Mouse (Mus musculus) adrenal gland, adult (tissue): ENCODE data around the gene Pdik1l.

Experiments
- DNase-seq, 2 experiments: peaks; one replicate each; pipeline ENCODE4 v3.0.0; 2022 to 2023; ENCODE audit warnings: low spot score in 1 of 2; ENCODE audit not compliant: inconsistent age in 2 of 2

Pdik1l gene

DNA sequence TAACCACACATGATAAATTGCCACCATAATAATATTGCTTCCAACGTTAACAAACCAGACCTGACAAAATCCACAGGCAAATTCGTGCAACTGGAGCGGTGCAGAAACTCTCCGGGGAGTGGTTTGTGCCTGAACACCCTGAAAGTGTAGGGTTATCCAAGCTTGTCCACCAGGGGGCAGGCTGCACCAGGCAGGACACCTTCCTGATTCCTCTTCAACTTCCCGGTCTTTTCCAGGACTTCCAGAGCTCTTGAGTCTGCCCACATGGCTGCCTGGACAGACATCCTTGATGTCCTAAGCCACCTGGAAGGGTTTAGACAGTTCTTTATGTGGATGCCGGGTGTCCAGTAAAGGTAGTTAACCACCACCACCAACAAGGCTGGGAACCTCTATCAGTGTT, 24.5 kb downstream of the Pdik1l start:
- DNase-seq = peak; percentile 66 to 87

- DNase-seq = peak in 1 of 2 experiments; percentile 34
These were observed 29.3 kb downstream of the Pdik1l start for GRCm38 (mm10) chr4:134258354-134258753.

- DNase-seq = no peak
These were observed 30.3 kb downstream of the Pdik1l start for GRCm38 (mm10) chr4:134257198-134258009.

GRCm38 (mm10) chr4:134256407-134257197, 31.1 kb downstream of the Pdik1l start:
- peak in 1 of 2 experiments; percentile 58 for DNase-seq

- DNase-seq = no peak
These were observed 31.8 kb downstream of the Pdik1l start for GRCm38 (mm10) chr4:134255854-134256253.

DNA sequence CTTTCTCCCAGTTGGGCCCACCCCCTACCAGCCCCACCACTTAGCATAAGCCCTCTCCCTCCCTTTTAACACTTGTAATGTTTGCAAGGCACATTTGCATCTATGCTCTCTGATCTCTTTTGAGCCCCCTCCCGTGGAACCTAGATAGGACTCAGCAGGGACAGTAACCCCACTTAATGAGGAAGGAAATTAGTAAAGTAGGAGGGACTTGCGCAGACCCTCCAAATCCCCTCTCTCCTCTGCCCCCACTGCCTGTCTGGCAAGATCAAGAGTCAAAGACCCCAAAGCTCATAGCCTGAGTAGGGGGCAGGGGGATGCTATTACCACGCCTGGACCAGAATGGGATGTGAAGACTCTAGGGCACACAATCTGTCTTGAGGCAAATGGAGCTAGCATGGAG, 32.9 kb downstream of the Pdik1l start:
- no peak for DNase-seq

DNA sequence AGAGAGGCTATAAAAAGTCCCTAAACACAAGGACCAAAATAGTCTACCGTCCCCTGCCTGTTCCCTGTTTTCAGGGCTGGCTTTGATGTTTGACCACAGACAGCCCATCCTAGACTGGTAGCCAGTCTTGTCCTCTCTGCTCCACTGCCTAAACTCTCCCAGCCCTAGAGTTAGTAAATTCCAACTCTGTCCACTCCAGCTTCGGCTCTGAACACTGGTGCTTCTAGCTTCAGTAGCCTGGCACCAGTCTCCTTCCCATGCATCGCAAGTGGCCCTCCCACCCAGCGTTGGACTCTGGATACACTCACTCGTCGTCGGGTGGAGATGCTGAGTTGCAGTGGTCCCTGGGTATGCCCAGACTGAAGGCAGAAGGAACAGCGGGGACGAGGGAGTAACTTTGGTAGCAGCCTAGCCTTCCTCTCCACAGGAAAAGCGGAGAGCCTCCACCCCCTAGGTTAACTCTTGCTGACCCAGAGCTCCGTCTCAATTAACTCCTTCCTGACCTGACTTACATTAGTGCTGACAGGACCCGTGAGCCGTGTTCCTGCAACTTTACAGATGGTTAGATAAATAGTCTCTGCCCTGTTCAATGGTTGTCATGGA, 33.9 kb downstream of the Pdik1l start, which contains the start of gene Grrp1:
Gene Grrp1 (minus strand): TSS at position 385 of the 603 bp plus-strand sequence.
- peak in 1 of 2 experiments; percentile 60 for DNase-seq

GRCm38 (mm10) chr4:134252911-134253721, 34.6 kb downstream of the Pdik1l start:
- DNase-seq = peak in 1 of 2 experiments; percentile 62

DNA sequence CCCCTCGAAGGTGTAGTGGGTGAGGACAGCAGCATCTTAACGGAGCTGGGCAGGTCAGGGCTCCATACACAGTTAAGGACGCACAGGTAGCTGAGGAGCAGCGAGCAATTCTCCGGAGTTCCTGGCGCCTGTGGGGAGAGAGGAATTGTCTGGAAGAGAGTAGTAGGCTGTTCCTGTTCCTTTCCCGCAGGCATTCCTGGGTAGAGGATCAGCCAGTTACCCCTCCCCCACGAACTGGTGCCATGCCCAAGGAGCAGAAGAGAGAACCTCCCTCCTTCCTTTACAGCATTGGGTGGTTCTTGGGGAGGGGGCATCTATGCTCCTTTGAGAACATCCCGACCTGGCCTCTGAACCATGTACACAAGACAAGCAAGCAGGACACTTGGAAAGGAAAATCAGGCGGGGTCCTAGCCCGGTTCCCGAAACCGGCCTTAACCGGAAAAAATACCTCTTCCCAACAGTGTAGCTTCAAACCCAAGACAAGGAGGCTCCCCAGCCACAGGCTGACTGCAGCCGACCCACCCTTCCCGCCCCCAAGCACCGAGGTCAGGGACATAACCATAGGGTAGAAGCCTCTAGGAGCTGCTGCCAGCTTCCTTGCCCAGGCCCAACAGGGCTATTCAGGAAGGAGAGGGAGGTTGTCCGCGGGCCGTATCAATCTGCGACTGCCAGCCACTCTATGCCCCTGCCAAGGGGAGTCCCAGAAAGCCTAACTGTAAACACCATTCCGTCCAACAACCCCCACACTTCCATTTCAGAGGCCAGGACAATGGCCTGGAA, 35.4 kb downstream of the Pdik1l start:
- DNase-seq = no peak

GRCm38 (mm10) chr4:134251241-134252130, 36.2 kb downstream of the Pdik1l start:
- DNase-seq = peak in 1 of 2 experiments; percentile 62

GRCm38 (mm10) chr4:134250930-134251240, 36.8 kb downstream of the Pdik1l start:
- DNase-seq = no peak

DNA sequence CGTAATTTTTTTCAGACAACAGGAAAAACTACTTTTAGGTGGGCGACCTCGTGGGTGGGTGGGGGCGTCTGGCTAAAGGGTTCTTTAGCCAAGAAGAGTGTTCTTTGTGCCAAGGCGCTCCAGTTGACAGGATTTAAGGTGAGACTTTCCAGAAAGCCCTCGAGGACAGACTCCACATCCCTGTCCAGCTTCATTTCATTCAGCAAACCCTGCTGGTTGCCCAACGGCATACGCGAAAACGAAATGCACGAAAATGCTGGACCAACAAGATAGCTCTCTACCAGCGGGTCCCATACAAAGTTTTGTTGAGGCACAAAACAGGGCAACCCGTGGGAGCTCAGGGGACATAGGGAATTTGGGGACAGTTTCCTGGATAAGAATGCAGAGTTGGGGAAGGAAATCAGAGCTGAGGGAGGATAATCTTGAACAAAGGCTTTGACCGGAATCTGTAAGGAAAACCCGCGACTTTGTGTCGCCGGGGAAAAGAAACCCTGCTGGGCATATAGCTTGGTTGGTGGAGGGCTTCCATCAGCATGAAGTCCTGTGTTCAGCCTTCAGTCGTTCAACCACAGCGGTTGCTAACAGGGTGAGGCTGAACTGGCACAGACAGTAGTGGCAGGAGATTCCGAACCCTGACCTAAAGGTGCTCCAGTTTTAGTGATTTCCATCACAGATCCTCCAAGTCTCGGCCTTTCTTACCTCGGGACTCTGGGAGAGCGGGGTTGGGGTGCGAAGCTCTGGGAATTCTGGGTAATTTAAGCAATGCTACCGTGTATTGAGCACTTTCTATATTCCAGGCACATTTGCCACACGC, 37.4 kb downstream of the Pdik1l start:
- no peak for DNase-seq

- peak; percentile 67 to 87 for DNase-seq
These were observed 38.0 kb downstream of the Pdik1l start for GRCm38 (mm10) chr4:134249651-134250050.

- DNase-seq = no peak
These were observed 40.9 kb downstream of the Pdik1l start, which contains the start of gene Gm30191 for GRCm38 (mm10) chr4:134246719-134247258. TSS of gene Gm30191 (plus strand) at chr4:134246935.

GRCm38 (mm10) chr4:134246256-134246655, 41.4 kb downstream of the Pdik1l start:
- DNase-seq = no peak

- peak; percentile 95 to 99 for DNase-seq
These were observed 42.4 kb downstream of the Pdik1l start, which contains the start of gene Zfp593 for GRCm38 (mm10) chr4:134245148-134245843. TSS of gene Zfp593 (minus strand) at chr4:134245592.
